Mouse (Mus musculus): ENCODE data around the gene Klhl34.
A peak's percentile ranks its signal among the peaks of the same experiment; 100 is the strongest.

Gene Klhl34

DNA sequence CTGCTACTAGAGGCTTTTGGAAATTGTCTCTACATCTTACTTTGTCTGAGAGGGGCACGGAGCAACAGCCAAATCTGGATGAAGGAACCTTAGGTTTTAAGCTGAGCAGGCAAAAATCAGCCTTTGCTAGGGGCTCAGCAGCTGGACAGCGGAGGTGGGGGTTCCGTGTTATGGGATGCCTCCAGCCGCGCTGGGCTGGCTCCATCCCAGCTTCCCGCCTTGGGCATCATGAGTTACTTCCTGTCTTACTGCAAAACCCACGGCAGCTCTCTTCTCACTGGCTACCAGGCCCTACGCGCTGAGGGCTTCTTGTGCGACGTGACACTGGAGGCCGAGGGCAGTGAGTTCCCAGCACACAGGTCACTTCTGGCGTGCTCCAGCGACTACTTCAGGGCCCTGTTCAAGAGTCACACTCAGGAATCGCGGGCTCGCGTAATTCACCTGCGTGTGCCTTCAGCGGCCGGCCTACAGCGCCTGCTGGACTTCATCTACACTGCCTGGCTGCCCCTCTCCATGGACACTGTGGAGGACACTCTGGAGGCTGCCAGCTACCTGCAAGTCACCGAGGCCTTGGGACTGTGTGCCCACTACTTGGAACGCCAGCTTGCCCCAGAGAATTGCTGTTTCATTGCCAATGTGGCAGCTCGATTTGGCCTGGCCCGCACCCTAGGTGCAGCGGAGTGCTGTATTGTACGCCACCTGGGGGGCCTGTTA, at the start of gene Klhl34:
TSS of gene Klhl34 (plus strand) at position 229 of the 714 bp plus-strand sequence.
- peak; percentile 73 for DNase-seq

- no peak for DNase-seq
Observed at GRCm38 (mm10) chrX:157801669-157802068, 16.6 kb upstream of the Klhl34 start.

- no peak for DNase-seq
Observed at GRCm38 (mm10) chrX:157809721-157810120, 8.5 kb upstream of the Klhl34 start.

- DNase-seq: peak; percentile 69
Observed at GRCm38 (mm10) chrX:157817571-157818206, 546 bp upstream of the Klhl34 start.

GRCm38 (mm10) chrX:157818921-157819260, 656 bp downstream of the Klhl34 start:
- DNase-seq: no peak

GRCm38 (mm10) chrX:157829983-157830382, 11.7 kb downstream of the Klhl34 start:
- DNase-seq: no peak

Data from cerebellum, adult 9-11 months (tissue).